Mouse (Mus musculus) midbrain, embryonic 14.5 days (tissue): ENCODE results near the gene Lman2. TPM values are rescaled to one million over a fixed set of nuclear protein-coding genes. Genes with fewer than 3 reads are reported as not detected.

Experiments used
- ATAC-seq: fragments of 200-750 bp; cut with Nextera tagmentation; 2 replicates; pipeline ENCODE4 v1.8.0; 2017; ENCODE audit warnings: moderate number of reproducible peaks, moderate library complexity; ENCODE audit not compliant: low FRiP score, low TSS enrichment
- DNase-seq: peaks from one replicate; pipeline ENCODE4 v3.0.0-alpha.2; 2015
- H3K27ac ChIP-seq: fragments of 300-500 bp; sonication (generic); replicated peaks from 2 replicates; pipeline ENCODE4 v1.5.1; 2014; ENCODE audit warnings: mild to moderate bottlenecking, low read depth, low read length, moderate library complexity
- H3K27me3 ChIP-seq: fragments of 300-500 bp; sonication (generic); 2 replicates; pipeline ENCODE4 v1.6.1; 2014; ENCODE audit warnings: low read length, control low read depth, mixed read lengths; ENCODE audit not compliant: control insufficient read depth, insufficient read depth
- H3K36me3 ChIP-seq: fragments of 300-500 bp; sonication (generic); 2 replicates; pipeline ENCODE4 v1.6.1; 2014; ENCODE audit warnings: low read length, control low read depth; ENCODE audit not compliant: control insufficient read depth, insufficient read depth
- H3K4me1 ChIP-seq: fragments of 300-500 bp; sonication (generic); 2 replicates; pipeline ENCODE4 v1.6.1; 2014; ENCODE audit warnings: mild to moderate bottlenecking, antibody characterized with exemption, low read length, control low read depth; ENCODE audit not compliant: control insufficient read depth, insufficient read depth
- H3K4me2 ChIP-seq: fragments of 300-500 bp; sonication (generic); 2 replicates; pipeline ENCODE4 v1.6.1; 2014; ENCODE audit warnings: mild to moderate bottlenecking, low read length, moderate library complexity
- H3K4me3 ChIP-seq: fragments of 300-500 bp; sonication (generic); replicated peaks from 2 replicates; pipeline ENCODE4 v1.5.1; 2014; ENCODE audit warnings: low read depth, low read length
- H3K9ac ChIP-seq: fragments of 300-500 bp; sonication (generic); replicated peaks from 2 replicates; pipeline ENCODE4 v1.6.1; 2014; ENCODE audit warnings: mild to moderate bottlenecking, low read length, moderate library complexity
- H3K9me3 ChIP-seq: fragments of 300-500 bp; sonication (generic); 2 replicates; pipeline ENCODE4 v1.6.1; 2016; ENCODE audit warnings: low read length, control low read depth, mixed read lengths; ENCODE audit not compliant: control insufficient read depth
- WGBS: fragments of 180-500 bp; shearing (Covaris S2); extraction: QIAGEN DNeasy Blood & Tissue Kit; methylation state at CpG from one replicate; pipeline ENCODE4 v1.1.7; 2014; 5-methylcytosine and 5-hydroxymethylcytosine counted together
- polyA plus RNA-seq: library from polyadenylated mRNA; unstranded; fragments of >200 nt; fragmentation: Nextera tagmentation; extraction: Ambion mirVana; gene quantifications from 2 replicates; pipeline ENCODE4 v1.2.1, GENCODE M21; 2014

The Lman2 gene
- polyA plus RNA-seq, 1 experiment from 2014 or later: 51.8 TPM

GRCm38 (mm10) chr13:55300913-55301312 is 61.7 kb downstream of the Lman2 start:
- Histone ChIP-seq H3K4me1 (no peaks in the 10 kb centered on the region), H3K36me3 (peaks cover 85% of the 10 kb centered on the region), H3K27ac (no peak overlapping the region), H3K9me3 (no peaks in the 10 kb centered on the region), H3K27me3 (no peaks in the 10 kb centered on the region), H3K9ac (no peak overlapping the region), H3K4me2 (no peak overlapping the region), H3K4me3 (no peak overlapping the region)
- DNase-seq: no peak
- no peak for ATAC-seq
- WGBS: 94% methylated on average over 5 of the region's 5 CpGs

DNA sequence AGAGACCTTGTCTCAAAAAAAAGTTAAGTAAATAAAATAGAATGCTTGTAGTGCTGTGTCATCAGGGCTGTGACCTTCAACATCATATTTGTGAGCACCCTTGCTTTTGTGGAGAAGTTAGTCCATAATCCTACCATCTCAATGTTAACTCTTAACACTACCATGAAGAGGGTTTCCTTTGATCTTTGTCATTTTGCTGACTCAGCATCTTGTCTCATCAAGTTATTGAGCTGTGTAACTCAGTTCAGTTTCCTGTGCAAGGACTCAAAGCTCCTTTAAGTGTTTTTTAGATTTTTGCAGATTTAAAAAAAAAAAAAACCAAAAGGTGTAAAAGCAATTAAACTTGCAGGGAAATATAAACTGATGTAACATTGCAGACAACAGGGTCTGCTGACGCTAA is 65.8 kb downstream of the Lman2 start:
- Histone ChIP-seq H3K36me3 (peaks cover 87% of the 10 kb centered on the region), H3K27ac (no peak overlapping the region), H3K4me2 (no peak overlapping the region), H3K9me3 (no peaks in the 10 kb centered on the region), H3K4me3 (no peak overlapping the region), H3K9ac (no peak overlapping the region), H3K27me3 (no peaks in the 10 kb centered on the region), H3K4me1 (no peaks in the 10 kb centered on the region)
- no peak for ATAC-seq
- DNase-seq: no peak
- WGBS: 94% methylated on average over 1 of the region's 1 CpGs

Other genes with a start within 250 kb of the Lman2 start
- not detected in 2 replicates for gene Gm17617, start 229.2 kb downstream of the Lman2 start, polyA plus RNA-seq
- 0.38 and 0.99 TPM in 2 replicates for gene Fgfr4, start 210.1 kb downstream of the Lman2 start, polyA plus RNA-seq
- 72.6 and 76.6 TPM in 2 replicates for gene Nsd1, start 153.0 kb downstream of the Lman2 start, polyA plus RNA-seq
- gene Prelid1, start 42.3 kb downstream of the Lman2 start, polyA plus RNA-seq: 325 and 336 TPM in 2 replicates
- gene Rab24, start 40.8 kb downstream of the Lman2 start, polyA plus RNA-seq: 108 and 114 TPM in 2 replicates
- 9.9 and 12.1 TPM in 2 replicates for gene Mxd3, start 33.0 kb downstream of the Lman2 start, polyA plus RNA-seq
- 0.30 and 0.33 TPM in 2 replicates for gene Rgs14, start 6.9 kb upstream of the Lman2 start, polyA plus RNA-seq
- gene Slc34a1, start 35.4 kb upstream of the Lman2 start, polyA plus RNA-seq: not detected in 2 replicates
- gene Pfn3, start 52.4 kb upstream of the Lman2 start, polyA plus RNA-seq: 0.59 TPM in 1 of 2 replicates, not detected in the other
- not detected in 2 replicates for gene F12, start 64.0 kb upstream of the Lman2 start, polyA plus RNA-seq
- 41.8 and 44.0 TPM in 2 replicates for gene Grk6, start 82.3 kb upstream of the Lman2 start, polyA plus RNA-seq
- gene Prr7, start 101.5 kb upstream of the Lman2 start, polyA plus RNA-seq: 7.0 and 34.3 TPM in 2 replicates
- 509 and 557 TPM in 2 replicates for gene Dbn1, start 125.3 kb upstream of the Lman2 start, polyA plus RNA-seq
- gene Pdlim7, start 150.9 kb upstream of the Lman2 start, polyA plus RNA-seq: 126 and 154 TPM in 2 replicates
- 3.4 and 4.0 TPM in 2 replicates for gene Dok3, start 166.5 kb upstream of the Lman2 start, polyA plus RNA-seq
- 56.2 and 57.6 TPM in 2 replicates for gene Ddx41, start 173.9 kb upstream of the Lman2 start, polyA plus RNA-seq
- 50.0 and 57.6 TPM in 2 replicates for gene Fam193b, start 208.3 kb upstream of the Lman2 start, polyA plus RNA-seq
- 61.3 and 126 TPM in 2 replicates for gene Tmed9, start 210.9 kb upstream of the Lman2 start, polyA plus RNA-seq
- gene B4galt7, start 237.1 kb upstream of the Lman2 start, polyA plus RNA-seq: 24.5 and 28.8 TPM in 2 replicates